Mouse (Mus musculus) cortical plate, adult 2 months (tissue): ENCODE results near the gene Adamtsl1. TPM values are rescaled to one million over a fixed set of nuclear protein-coding genes. Genes with fewer than 3 reads are reported as not detected.

ENCODE experiments used
- H3K27ac ChIP-seq: fragments of 200-500 bp; 2 replicates; pipeline ENCODE4 v1.5.1; 2012; ENCODE audit warnings: low read length, control low read depth, inconsistent platforms; ENCODE audit not compliant: insufficient read depth
- H3K4me1 ChIP-seq: fragments of 200-500 bp; 2 replicates; pipeline ENCODE4 v1.6.1; 2011; ENCODE audit warnings: low read length; ENCODE audit not compliant: control insufficient read depth, insufficient read depth
- H3K4me3 ChIP-seq: fragments of 200-500 bp; 2 replicates; pipeline ENCODE4 v1.5.1; 2011; ENCODE audit warnings: mild to moderate bottlenecking, low read length, control low read depth; ENCODE audit not compliant: insufficient read depth
- CTCF ChIP-seq: fragments of 200-500 bp; IDR thresholded peaks from 2 replicates; pipeline ENCODE4 v1.5.1; 2011; ENCODE audit warnings: mild to moderate bottlenecking, control low read depth, low read length; ENCODE audit not compliant: insufficient read depth; ENCODE audit errors: extremely low read depth
- POLR2A ChIP-seq: fragments of 200-500 bp; IDR thresholded peaks from 2 replicates; pipeline ENCODE4 v1.6.1; 2011; ENCODE audit warnings: mild to moderate bottlenecking, low read length, control low read depth; ENCODE audit not compliant: insufficient read depth; ENCODE audit errors: extremely low read depth
- polyA plus RNA-seq: library from polyadenylated mRNA; depleted of rRNA; stranded (reverse); fragments of >200 nt; gene quantifications from 2 replicates; pipeline ENCODE4 v1.2.3, GENCODE M21; 2012

The Adamtsl1 gene
- polyA plus RNA-seq, 1 experiment = 2.6 TPM

DNA sequence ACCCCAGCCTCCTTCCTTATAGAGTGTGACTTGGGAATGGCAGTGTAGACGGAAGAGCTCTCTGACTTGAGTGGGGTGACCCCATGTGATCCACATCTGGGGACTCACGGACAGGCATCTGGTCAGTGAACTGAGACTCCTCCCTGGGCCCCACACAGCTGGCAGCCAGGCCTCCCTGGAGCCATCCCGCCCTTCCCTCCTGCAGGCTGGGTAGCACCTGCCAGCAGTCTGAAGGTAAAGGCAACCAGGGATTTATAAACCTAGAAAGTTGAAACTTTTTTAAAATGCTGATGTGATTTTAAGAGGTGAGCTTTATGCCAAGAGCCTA, 893.2 kb downstream of the Adamtsl1 start:
- H3K4me1 ChIP-seq = no peaks in the 10 kb centered on the region
- no peak for TF ChIP-seq CTCF
- no peak for TF ChIP-seq POLR2A
- no peak overlapping the region for H3K27ac ChIP-seq
- no peak overlapping the region for H3K4me3 ChIP-seq

DNA sequence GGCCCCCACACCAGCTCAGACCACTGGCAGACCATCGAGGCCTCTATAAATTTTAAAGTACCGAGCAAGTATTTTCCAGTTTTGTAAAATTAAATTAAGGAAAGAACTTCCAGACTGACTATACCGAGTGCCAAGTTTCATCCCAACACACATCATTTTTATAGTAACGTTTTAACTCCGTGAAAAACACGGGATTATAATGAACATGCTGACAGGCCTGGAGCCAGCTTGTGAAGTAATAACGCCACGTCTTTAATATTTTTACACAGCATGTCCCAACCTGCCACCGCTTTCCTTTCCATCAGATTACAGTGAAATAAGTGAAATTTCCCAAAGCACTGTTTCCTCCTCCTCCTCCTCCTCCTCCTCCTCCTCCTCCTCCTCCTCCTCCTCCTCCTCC, 894.4 kb downstream of the Adamtsl1 start:
- TF ChIP-seq CTCF (no peak), POLR2A (no peak)
- Histone ChIP-seq H3K4me1 (no peaks in the 10 kb centered on the region), H3K27ac (no peak overlapping the region), H3K4me3 (no peak overlapping the region)

DNA sequence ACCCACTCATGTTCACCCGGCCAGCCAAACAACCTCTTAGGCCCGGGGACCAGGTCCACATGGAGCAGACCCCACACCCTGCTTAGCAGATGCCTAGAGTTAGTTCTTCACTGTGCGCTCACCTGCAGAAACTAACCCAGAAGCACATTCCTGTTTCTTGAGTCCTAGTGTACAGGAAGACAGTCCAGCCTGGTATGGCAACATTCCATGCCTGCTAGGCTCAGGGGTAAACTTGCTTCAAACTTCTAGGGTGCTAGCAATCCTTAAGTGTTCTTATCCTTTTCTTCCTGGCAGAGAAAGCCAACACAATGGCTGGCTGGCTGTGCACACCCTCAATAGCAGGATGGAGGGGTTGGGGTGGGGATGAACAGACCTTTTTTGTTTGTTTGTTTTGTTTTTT, 897.0 kb downstream of the Adamtsl1 start:
- no peak overlapping the region for H3K4me3 ChIP-seq
- H3K27ac ChIP-seq = no peak overlapping the region
- no peaks in the 10 kb centered on the region for H3K4me1 ChIP-seq
- no peak for TF ChIP-seq POLR2A
- no peak for TF ChIP-seq CTCF

DNA sequence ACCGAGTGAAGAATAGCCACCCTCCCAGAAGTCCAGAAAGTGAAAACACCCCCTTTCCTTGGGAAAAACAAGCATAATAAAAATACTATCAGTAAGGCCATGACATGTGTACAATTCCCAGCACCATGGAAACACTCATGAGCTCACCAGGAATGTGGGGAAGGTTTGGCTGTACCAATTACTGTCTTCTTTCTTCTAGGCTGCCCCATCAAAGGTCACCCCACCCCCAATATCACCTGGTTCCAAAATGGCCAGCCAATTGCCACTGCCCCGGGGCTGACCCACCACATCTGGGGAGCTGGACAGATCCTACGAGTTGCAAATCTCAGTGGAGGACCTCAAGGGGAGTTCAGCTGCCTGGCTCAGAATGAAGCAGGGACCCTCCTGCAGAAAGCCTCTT, 899.4 kb downstream of the Adamtsl1 start:
- TF ChIP-seq CTCF (no peak), POLR2A (no peak)
- no peaks in the 10 kb centered on the region for H3K4me1 ChIP-seq

DNA sequence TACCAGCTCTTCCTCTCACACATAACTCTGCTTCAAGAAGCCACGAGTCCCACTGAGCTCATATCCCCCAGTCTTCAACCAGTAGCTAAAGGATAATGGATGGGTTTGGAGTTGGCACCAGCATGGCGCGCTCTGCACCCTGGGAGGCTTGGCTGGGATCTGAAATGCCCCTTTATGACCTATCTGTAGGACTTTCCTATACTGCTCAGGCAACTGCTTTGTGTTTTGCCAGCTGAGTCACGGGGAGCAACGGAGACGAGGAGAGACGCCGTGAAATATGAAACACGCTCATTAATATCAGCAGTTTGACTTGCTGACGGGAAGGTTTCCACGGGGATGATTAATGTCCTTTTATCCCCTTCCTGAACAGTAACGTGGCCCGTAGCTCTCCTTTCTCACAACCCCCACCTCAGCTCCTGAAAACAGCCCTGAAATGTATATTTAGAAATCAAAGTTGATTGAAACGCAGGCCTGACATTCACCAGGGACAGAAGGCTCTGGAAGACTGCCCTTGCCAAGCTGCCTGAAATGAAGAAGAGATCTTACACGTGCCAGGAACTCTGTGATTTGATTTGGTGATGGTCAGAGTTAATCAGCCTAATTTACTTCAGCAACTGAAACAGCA, 902.5 kb downstream of the Adamtsl1 start:
- no peak overlapping the region for H3K27ac ChIP-seq
- H3K4me3 ChIP-seq = no peak overlapping the region
- TF ChIP-seq CTCF (no peak), POLR2A (no peak)
- no peaks in the 10 kb centered on the region for H3K4me1 ChIP-seq

More for the DNA sequence above, 899.4 kb downstream of the Adamtsl1 start:
- Histone ChIP-seq H3K27ac (no peak overlapping the region), H3K4me3 (no peak overlapping the region)

DNA sequence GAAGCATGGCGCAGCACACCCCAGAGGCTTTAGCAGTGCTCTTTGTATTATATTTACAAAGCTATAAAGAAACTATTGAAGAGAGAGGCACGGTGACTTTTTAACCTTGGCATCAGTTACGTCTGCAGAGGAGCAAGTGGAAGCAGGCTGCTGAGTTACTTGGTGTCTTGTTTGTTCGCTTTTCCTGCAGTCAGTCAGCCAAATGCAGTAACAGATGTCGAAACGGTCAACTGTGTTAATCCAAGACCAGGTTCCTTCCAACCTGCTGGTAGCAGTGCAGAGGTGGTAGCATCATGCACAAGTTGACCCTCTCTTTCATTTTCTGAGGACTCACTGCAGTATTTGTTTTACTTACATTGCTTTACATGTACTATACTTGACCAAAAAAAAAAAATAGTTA, 908.6 kb downstream of the Adamtsl1 start:
- Histone ChIP-seq H3K4me1 (no peaks in the 10 kb centered on the region), H3K27ac (no peak overlapping the region), H3K4me3 (no peak overlapping the region)
- TF ChIP-seq POLR2A (no peak), CTCF (no peak)

DNA sequence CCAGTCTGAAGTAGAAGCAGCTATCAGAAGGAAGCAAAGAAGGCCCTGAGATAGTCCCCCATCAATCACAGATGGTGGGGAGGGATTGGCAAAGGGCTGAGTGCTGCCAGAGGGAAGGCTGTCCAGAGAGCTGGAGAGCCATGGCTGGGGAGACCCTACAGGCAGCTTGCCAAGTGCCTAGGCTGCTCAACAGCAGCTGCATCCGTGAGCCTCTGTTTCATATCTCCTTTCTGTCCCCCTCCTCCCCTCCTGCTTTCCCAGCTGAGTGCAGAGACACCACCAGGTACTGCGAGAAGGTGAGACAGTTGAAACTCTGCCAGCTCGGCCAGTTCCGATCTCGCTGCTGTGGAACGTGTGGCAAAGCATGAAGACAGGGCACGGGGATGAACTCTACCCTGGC, 911.6 kb downstream of the Adamtsl1 start:
- Histone ChIP-seq H3K4me1 (no peaks in the 10 kb centered on the region), H3K4me3 (no peak overlapping the region), H3K27ac (no peak overlapping the region)
- TF ChIP-seq CTCF (no peak), POLR2A (no peak)

DNA sequence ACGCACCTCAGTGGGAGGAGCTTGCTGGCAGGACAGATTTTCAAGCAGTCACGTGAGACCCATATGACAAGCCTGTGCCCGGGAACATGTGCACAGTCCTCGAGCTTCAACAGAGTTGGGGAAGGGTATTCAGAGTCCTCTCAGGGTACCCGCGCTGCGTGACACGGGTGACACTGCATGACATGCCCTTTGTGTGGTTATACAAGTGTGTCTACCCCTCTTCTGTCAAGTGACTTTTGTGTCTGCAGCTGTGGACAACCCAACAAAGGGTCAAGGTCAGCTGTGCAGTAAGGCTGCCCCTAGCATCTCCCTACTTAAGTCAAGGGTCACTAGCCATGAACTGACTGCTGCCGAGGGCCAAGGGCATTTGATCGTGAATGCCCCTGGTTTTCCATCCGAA, 912.6 kb downstream of the Adamtsl1 start:
- no peak overlapping the region for H3K27ac ChIP-seq
- no peak for TF ChIP-seq POLR2A
- no peak overlapping the region for H3K4me3 ChIP-seq
- H3K4me1 ChIP-seq = no peaks in the 10 kb centered on the region

DNA sequence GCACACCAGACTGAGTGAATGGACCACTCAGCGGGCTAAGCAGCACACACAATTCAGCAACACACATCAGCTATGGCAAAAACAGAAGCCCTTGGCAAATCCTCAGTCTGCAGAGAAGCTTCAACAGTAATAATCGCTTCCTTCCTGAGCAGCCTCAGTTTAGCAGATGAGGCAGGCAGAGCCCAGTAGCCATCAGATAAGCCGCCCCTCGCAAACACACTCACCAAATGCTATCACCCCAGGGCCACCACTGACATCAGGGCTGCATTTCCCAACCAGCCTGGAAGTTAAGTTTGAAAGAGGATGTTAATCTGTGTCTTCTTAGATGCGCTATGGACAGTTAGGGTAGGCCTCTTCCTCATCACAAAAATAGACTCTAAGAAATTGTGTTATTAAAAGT, 913.3 kb downstream of the Adamtsl1 start:
- Histone ChIP-seq H3K4me1 (no peaks in the 10 kb centered on the region), H3K27ac (no peak overlapping the region), H3K4me3 (no peak overlapping the region)
- no peak for TF ChIP-seq CTCF
- no peak for TF ChIP-seq POLR2A

DNA sequence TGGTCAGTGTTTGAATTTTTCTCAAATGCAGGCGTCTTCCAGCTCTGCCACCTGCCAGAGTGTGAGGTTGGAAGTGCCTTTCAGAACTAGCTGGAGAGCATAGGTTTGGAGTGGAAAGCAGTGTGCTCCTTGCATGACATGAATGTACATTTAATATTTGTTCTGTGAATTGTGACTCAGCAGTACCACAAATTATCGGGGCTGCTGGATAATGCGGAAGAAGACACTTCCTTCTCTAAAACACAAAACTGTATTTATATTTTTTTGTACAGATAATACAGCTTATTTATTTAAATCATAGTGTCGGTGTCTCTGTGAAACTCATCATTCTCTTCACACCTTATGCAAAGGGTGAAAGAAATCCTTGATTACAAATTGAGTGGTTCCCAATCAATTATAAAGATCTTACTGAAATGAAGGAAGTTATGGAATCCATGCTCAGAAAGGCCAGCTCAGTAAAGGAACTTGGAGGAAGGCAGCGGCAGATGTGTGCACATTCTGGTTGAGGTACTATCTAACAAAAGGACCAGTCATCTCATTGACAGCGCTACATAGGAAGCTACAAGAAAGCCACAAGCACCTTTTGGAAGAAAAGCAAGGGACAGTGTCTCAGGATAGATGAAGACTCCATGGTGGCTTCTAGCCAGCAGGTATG, 914.2 kb downstream of the Adamtsl1 start:
- H3K4me3 ChIP-seq = no peak overlapping the region
- TF ChIP-seq POLR2A = no peak
- TF ChIP-seq CTCF = no peak
- no peak overlapping the region for H3K27ac ChIP-seq
- H3K4me1 ChIP-seq = no peaks in the 10 kb centered on the region

DNA sequence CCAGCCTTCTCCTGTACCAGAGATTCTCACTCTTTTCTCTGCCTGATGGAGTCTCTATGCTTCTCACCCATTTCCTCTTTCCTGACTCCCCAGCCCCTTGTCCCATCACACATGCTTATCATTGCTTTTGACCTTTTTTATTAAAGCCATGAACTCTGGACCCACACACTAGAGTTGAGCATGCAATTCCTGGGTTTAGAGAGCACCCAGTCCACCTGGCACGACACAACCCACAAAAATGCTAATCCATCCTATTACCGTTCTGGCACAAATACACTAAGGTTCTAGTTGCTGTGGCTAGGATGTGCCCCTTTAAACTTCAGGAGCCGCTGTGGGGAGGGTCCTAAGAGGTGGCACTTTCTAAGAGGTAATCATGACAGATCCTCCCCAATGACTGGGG, 921.7 kb downstream of the Adamtsl1 start:
- Histone ChIP-seq H3K4me3 (no peak overlapping the region), H3K27ac (no peak overlapping the region), H3K4me1 (no peaks in the 10 kb centered on the region)
- no peak for TF ChIP-seq POLR2A
- no peak for TF ChIP-seq CTCF
